Mouse (Mus musculus) right cerebral cortex, adult 18-20 months (tissue): Measurements from ENCODE around the gene Gm28051.

Experiments
- DNase-seq: peaks from one replicate; pipeline ENCODE4 v3.0.0; 2022; ENCODE audit warnings: mixed read lengths

Gm28051 gene

DNA sequence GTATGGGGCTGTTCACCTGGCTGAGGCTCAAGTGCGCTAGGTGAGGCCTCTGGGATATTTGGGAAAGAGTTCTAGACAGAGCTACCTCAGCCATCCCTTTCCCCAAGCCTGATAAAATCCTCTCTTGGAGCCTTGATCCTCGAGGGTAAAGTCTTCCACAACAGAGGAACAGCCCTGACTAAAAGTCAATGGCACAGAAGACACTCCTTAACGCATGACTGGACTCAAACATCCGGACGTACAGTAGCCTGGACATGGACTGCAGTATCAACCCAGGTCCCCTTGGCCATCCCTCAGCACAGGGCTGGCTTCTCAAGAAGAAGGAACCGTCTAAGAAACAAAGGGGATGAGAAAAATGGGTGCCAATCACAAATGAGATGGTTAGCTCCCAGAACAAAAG lies 74.1 kb downstream of the Gm28051 start:
- no peak for DNase-seq

DNA sequence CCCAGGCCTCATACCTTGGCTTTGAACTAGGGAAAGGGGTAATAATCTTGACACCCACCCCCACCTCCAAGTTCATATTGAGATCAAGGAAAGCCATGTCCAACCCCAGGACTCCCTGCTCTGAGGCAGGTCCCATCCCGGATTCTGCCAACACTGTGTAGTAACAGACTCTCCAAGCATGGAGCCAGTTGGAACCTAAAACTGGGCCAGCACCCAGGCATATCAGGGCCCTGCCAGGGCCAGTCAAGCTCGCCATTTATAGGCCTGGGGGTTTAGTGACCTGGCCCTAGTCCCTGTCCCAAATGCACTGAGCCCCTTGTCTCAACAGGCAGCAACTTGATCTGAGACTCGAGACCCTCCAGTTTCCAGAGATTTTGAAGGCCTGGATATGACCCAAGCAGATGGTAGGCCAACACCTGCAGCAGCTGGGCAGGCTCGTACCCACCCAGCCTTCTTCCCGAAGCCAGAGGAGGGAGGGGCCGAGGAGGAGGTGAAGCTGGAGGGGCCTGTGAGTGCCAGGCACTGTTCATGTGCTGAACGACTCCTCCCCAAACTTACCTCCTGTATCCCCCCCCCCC lies 74.8 kb downstream of the Gm28051 start:
- DNase-seq: no peak

DNA sequence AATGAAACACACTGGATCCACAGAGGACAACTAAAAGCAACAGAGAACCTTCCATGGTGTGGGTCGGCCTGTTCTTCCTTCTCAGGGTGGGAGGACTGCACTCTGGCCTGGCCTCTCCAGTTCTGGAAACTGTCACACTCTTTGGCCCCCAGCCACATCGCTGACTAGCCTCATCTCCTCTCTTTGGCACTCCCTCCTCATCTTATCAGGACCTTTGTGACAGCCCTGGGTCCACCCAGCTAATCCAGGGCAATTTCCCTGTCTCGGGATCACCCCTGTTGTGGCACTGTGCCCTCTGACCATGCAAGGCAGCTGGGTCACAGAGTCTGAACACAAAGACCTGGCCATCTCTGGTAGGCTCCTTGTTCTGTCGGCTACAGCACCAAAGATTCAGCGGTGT lies 75.5 kb downstream of the Gm28051 start:
- DNase-seq: no peak

DNA sequence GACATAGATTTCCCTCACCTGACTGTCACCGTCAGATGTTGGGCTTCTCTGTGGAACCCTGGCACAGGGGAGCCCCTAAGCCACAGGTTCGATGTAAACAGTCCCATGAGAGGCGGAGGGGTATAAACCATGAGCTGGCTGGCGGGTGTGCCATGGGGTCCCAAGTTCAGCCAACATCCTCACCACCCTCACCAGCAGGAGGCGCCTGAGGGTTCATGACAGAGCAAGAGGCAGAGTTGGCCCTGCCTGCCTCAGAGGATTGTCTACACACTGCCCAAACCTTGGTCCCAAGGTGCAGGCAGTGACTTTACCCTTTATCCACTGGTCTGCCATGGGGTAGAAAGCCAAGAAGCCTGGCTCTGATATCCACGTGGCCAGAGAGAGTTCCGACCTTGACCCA lies 76.0 kb downstream of the Gm28051 start:
- DNase-seq: no peak

DNA sequence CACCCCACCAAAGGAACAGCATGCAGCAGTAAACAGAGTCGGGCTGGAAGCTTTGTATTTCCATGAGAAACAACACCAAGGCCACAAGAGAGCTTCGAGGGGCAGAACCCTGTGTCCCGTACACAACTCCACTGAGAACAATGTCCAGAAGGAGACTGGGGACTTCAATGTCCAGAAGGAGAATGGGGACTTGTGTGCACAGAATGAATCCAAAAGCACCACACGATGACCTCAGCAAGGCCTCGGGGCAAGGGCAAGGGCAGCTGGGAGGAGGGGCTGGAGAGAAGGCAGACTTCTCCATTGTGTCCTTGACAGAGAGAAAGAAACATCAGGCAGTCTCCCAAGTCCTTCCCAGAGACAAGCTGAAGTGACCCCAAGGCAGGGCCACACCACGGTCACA lies 78.7 kb downstream of the Gm28051 start:
- peak; percentile 58 for DNase-seq

DNA sequence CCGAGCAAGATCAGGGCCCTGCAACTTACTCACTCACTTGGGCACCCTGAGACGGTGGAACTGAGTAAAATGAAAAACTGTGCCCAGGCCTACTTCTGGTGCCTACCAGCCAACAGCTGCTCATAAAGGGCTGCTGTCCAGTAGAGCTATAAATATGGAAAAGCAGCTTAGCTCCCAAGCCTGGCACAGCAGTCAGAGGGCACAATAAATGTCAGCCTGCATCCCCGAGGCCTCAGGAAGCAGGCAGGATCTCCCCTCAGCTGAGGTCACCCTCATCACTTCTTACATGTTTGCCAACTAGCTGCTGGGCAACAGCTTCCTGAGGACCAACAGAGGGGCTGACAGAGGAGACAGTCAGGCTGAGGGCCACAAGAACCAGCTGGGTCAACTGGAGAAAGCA lies 80.5 kb downstream of the Gm28051 start:
- DNase-seq: no peak

DNA sequence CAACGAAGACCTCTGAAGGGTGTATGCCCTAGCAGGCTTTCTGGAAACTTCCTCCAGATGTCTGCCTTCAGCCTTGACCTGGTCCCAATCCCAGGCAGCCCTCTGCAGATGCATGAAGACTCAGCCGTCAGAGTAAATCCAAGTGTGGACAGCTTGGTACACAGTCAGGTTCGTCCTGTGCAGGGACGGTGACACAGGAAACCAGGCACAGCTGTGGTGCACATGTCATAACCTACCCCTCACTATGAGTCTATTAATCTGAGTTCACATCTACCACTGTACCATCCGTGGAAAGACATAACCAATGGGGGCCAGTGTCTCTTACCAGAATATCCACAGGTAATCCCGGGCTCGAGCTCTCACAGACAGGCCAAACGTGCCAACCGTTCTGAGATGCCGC lies 83.0 kb downstream of the Gm28051 start:
- no peak for DNase-seq

DNA sequence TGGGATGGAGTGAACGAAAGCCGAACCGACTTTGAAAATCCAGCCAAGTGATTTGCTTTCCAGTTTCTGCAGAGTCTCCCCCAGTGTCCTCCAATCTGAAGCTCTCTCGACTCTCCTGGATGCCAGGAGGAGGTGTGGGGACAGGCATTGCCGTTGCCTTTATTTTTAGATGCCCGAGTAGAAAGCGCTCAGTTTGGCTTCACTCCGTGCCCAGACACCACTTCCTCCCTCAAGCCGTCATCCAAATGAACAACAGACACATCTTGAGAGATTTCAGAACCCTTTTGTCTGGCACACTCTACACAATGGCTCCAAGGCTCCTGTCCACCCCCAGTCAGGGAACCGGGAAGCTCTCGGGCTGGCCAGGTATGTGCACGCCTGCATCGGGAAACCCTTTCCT lies 83.4 kb downstream of the Gm28051 start:
- DNase-seq: peak; percentile 71

DNA sequence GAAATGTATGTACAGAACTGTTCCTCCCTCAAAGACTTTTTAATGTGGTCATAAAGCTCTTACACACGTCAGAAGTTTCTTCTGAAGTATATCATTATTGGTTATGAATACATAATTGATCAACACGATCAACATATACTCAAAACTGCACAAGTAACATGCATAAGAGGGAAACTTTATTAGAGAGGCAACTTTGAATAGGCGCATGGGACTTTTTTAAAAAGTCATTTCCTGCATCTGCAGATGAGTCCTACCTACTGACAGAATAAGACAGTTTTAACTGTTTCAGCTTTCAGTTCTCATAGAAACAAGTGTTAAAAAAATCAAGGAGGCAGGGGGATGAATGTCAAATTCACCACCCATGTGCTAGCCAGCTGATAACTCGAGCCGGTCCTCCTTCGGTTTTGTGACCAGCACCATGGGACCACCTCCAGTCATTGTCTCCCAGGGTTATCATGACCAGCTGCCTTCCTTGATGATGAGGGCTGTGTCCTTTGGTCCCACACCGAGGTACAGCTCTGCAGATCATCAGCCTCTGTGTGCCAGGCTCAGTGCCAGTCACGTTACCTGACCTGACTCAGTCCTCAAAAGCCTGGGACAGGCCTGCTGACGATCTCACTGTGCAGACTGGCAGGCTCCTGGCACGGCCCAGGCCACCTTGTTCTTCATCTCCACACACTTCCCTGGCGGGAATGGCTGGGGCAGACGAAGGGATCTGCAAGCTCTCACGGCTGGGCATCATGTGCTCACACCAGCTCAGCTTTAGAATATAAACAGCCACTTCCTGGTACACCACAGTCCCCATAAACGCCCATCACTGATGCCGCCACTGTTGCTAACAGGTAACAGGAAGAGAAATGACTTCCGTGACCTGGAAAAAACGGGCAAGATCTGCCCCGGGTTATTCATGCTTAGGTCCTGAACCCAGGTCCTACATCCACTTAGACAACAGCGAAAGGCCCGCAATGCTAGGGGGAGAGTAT lies 84.4 kb downstream of the Gm28051 start:
- no peak for DNase-seq

DNA sequence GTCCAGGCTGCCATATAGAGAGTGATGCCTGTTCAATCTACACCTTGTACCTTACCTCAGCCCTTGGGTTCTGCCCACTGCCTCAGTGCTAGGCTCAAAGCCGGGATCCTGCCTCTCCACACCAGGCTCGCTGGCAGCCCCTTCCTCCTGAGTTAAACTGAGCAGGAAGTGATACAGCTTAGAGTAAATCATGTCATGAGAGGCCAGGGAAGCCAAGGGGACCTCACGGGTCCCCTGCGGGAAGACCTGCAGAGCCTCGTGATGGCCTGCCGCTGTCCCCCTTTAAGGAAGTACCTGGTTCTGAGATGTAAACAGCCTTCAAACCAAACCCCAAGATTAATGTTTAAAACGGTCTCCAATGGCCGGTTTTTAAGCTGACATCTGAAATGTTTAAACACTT lies 85.4 kb downstream of the Gm28051 start:
- no peak for DNase-seq

DNA sequence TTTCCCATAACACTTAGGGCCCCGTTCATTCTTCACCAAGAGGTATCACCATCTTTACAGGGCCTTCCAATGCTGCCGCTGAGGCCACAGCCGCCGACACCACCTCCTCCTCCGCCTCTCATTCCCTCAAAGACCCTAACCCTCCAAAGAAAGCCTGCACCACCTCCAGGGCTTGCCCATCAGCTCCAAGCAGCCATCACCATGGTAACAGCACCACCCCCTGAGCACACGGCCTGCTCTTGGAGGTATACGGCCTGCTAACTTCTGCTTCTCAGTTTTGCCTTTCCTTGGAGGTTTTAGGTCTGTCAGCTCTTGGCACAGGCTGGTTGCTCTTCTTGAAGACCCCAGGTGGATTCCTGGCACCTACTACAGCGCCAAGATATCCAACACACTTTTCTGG lies 86.7 kb downstream of the Gm28051 start:
- no peak for DNase-seq
